Mouse (Mus musculus) brain, embryonic 14.5 days (tissue): Measurements from ENCODE around the gene N4bp2.

Experiments used
- CTCF ChIP-seq: fragments of 200-500 bp; IDR thresholded peaks from 2 replicates; pipeline ENCODE4 v1.5.1; 2012; ENCODE audit warnings: inconsistent platforms, mild to moderate bottlenecking, moderate library complexity, borderline replicate concordance; ENCODE audit not compliant: insufficient read depth, insufficient read length; ENCODE audit errors: extremely low read depth
- POLR2A ChIP-seq: fragments of 200-500 bp; IDR thresholded peaks from 2 replicates; pipeline ENCODE4 v1.6.1; 2012; ENCODE audit warnings: mild to moderate bottlenecking, inconsistent platforms, borderline replicate concordance; ENCODE audit not compliant: poor library complexity, insufficient read depth, insufficient read length, severe bottlenecking; ENCODE audit errors: extremely low read depth

- TF ChIP-seq POLR2A, result no peak
- TF ChIP-seq CTCF, result no peak
Observed at GRCm38 (mm10) chr5:65871276-65871875, 108.1 kb downstream of the N4bp2 start.
